Comparison of ENCODE assay signal across 8 mouse cellular contexts in the genomic region with DNA sequence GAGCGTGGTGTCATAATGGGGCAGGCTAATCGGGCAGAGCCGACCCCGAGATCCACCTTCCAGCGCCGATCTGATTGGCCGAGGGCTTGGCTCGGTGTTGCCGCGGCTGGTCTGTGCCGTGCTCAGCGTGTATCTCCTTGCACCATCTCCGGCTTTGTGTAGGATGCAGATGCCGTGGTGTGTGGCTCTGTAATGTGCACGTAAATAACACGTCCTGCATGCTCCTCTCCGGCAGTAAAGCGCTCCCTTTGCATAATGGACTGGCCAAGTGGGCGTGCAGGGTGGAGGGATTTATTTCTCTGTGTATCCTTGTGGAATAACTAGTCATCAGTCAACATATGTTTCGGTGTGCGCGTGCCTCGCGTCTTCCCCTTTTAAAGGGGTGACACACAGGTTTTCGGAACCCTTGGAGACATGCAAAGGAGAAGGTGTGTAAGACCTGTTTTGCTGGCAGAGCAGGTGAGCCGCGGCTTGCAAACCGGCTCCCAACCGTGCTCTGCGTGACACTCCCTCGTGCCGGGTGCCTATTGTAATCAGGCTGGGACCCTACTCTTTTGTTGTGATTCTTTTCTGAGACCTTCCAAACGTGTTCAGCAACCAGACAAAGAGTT. TPM values are rescaled to one million over a fixed set of nuclear protein-coding genes. Genes with fewer than 3 reads are reported as not detected.
A peak's percentile ranks its signal among the peaks of the same experiment; 100 is the strongest.
DNase-seq lines count a peak whose midpoint lies in the region; ATAC-seq and TF ChIP-seq lines count a peak whose summit lies in the region.

No protein-coding gene starts in this region.

- no peaks in the 10 kb centered on the region for H3K9me3 ChIP-seq in MEL (replicated peaks; ENCODE audit: insufficient read depth, low read length)
- no peaks in the 10 kb centered on the region for H3K9me3 ChIP-seq in forebrain, embryonic 16.5 days (ENCODE audit: control insufficient read depth, low read length)

- no peaks in the 10 kb centered on the region for H3K27me3 ChIP-seq in MEL (ENCODE audit: control insufficient read depth in 1 of 2, insufficient read depth in 2 of 2, low read length in 2 of 2)
- no peaks in the 10 kb centered on the region for H3K27me3 ChIP-seq in forebrain, embryonic 16.5 days (replicated peaks; ENCODE audit: control insufficient read depth, insufficient read depth, low read length)

- H3K79me2 ChIP-seq in MEL (ENCODE audit: control insufficient read depth, insufficient read depth, low read length, poor library complexity), result peaks cover 39% of the 10 kb centered on the region

- under 1% methylated on average over 33 of the region's 33 CpGs for WGBS in forebrain, embryonic 16.5 days

- peak; percentile 92 for DNase-seq in MEL (ENCODE audit: low read depth, low spot score)
- peak; percentile 77 for DNase-seq in layer of hippocampus, adult 9-11 months
- peak; percentile 63 for DNase-seq in lung, postnatal 14 days
- peak; percentile 45 for DNase-seq in retina, postnatal 7 days (ENCODE audit: low read depth, low spot score)
- DNase-seq in urinary bladder, postnatal 14 days (ENCODE audit: low spot score), result peak; percentile 67

- TF ChIP-seq CTCF in MEL (IDR thresholded peaks at IDR 0.05 in 2 of 3, conservative IDR thresholded peaks at IDR 0.05 in 1 of 3; ENCODE audit: control insufficient read depth in 1 of 3, insufficient read depth in 1 of 3, low read depth in 2 of 3, low read length in 3 of 3, poor library complexity in 1 of 3, severe bottlenecking in 1 of 3), result no peak

- peak overlapping the region; percentile 94 for H3K27ac ChIP-seq in MEL (ENCODE audit: control insufficient read depth, low read depth, low read length)
- peak overlapping the region; percentile 96 for H3K27ac ChIP-seq in forebrain, embryonic 16.5 days (ENCODE audit: low read length)

- peaks cover 0 to 60% of the 10 kb centered on the region in 2 experiments; a peak in 2 of 4 replicates for H3K36me3 ChIP-seq in MEL (ENCODE audit: control insufficient read depth in 1 of 2, insufficient read depth in 2 of 2, low read length in 2 of 2)
- no peaks in the 10 kb centered on the region for H3K36me3 ChIP-seq in forebrain, embryonic 16.5 days (ENCODE audit: control insufficient read depth, insufficient read depth)

- H3K4me3 ChIP-seq in MEL (ENCODE audit: control insufficient read depth in 1 of 2, insufficient read depth in 1 of 2, low read depth in 2 of 2, low read length in 2 of 2), result peak overlapping the region; percentile 92 to 98
- H3K4me3 ChIP-seq in forebrain, embryonic 16.5 days (replicated peaks; ENCODE audit: low read length), result peak overlapping the region; percentile 97

- TF ChIP-seq EP300 in MEL (IDR thresholded peaks at IDR 0.05; ENCODE audit: low read depth in 1 of 2, low read length in 2 of 2), result no peak; a peak in 1 of 4 replicates

- peak; percentile 80 for ATAC-seq in cerebellum, adult (ENCODE audit: insufficient number of reproducible peaks, low FRiP score, low TSS enrichment)
- peak; percentile 74 for ATAC-seq in forebrain, embryonic 16.5 days
- ATAC-seq in hematopoietic stem cell, adult 5-6 weeks (replicated peaks in 1 of 2; ENCODE audit: insufficient read depth in 1 of 2, low FRiP score in 2 of 2, low TSS enrichment in 1 of 2, low read depth in 1 of 2, poor library complexity in 2 of 2, severe bottlenecking in 2 of 2), result peak; percentile 72 to 75

- H3K4me1 ChIP-seq in MEL (ENCODE audit: control insufficient read depth in 1 of 2, insufficient read depth in 2 of 2, low read length in 2 of 2), result peaks cover 44 to 66% of the 10 kb centered on the region in 2 experiments
- peaks cover 34% of the 10 kb centered on the region for H3K4me1 ChIP-seq in forebrain, embryonic 16.5 days (replicated peaks; ENCODE audit: control insufficient read depth, insufficient read depth, low read length)

- TF ChIP-seq POLR2A in MEL (IDR thresholded peaks at IDR 0.05; ENCODE audit: control insufficient read depth in 1 of 2, insufficient read depth in 1 of 2, low read depth in 1 of 2, low read length in 2 of 2, poor library complexity in 1 of 2), result 0 out of 4 replicates have a peak, but pooled peaks of 1 of the 2 experiments have one; percentile 6

- no peak for TF ChIP-seq RAD21 in MEL (IDR thresholded peaks at IDR 0.05; ENCODE audit: low read depth, low read length)

- peak overlapping the region; percentile 78 for H3K4me2 ChIP-seq in forebrain, embryonic 16.5 days (ENCODE audit: low read length)

- peak overlapping the region; percentile 77 for H3K9ac ChIP-seq in MEL (ENCODE audit: control insufficient read depth, low read depth, low read length, poor library complexity, severe bottlenecking)
- peak overlapping the region; percentile 94 for H3K9ac ChIP-seq in forebrain, embryonic 16.5 days (replicated peaks; ENCODE audit: low read depth, low read length)

TF ChIP-seq in MEL, 35 proteins besides CTCF, POLR2A, EP300 and RAD21:
- TF ChIP-seq USF2 (IDR thresholded peaks at IDR 0.05; ENCODE audit: borderline replicate concordance in 1 of 2, insufficient read depth in 1 of 2, low read depth in 1 of 2, low read length in 2 of 2) (no peak), RCOR1 (IDR thresholded peaks at IDR 0.05; ENCODE audit: low read depth, low read length) (no peak), KAT2A (conservative IDR thresholded peaks at IDR 0.05; ENCODE audit: low read depth, low read length) (no peak), TCF12 (IDR thresholded peaks at IDR 0.05; ENCODE audit: low read depth, low read length) (no peak), GABPA (IDR thresholded peaks at IDR 0.05; ENCODE audit: low read depth, low read length) (no peak), ZKSCAN1 (IDR thresholded peaks at IDR 0.05; ENCODE audit: low read depth, low read length) (no peak), ZMIZ1 (IDR thresholded peaks at IDR 0.05; ENCODE audit: low read depth, low read length) (no peak), CHD1 (IDR thresholded peaks at IDR 0.05; ENCODE audit: low read depth, low read length) (0 out of 2 replicates have a peak, but pooled peaks have one; percentile 44), ZC3H11A (IDR thresholded peaks at IDR 0.05; ENCODE audit: low read depth, low read length) (0 out of 2 replicates have a peak, but pooled peaks have one; percentile 3), POLR2AphosphoS5 (IDR thresholded peaks at IDR 0.05; ENCODE audit: borderline replicate concordance, low read depth, low read length) (no peak), UBTF (IDR thresholded peaks at IDR 0.05; ENCODE audit: borderline replicate concordance, insufficient read depth, low read depth, low read length) (0 out of 2 replicates have a peak, but pooled peaks have one; percentile 6), MYB (IDR thresholded peaks at IDR 0.05; ENCODE audit: low read depth, low read length) (no peak), MEF2A (IDR thresholded peaks at IDR 0.05; ENCODE audit: extremely low read depth, insufficient replicate concordance, low read depth, low read length, poor library complexity, severe bottlenecking) (no peak), MAX (IDR thresholded peaks at IDR 0.05; ENCODE audit: low read length) (peak; percentile 84), MAZ (IDR thresholded peaks at IDR 0.05; ENCODE audit: low read depth, low read length) (no peak), JUND (IDR thresholded peaks at IDR 0.05; ENCODE audit: low read depth, low read length) (no peak), HCFC1 (IDR thresholded peaks at IDR 0.05; ENCODE audit: low read depth, low read length) (peak; percentile 14; the same call in 1 of the 2 replicates), POLR2AphosphoS2 (IDR thresholded peaks at IDR 0.05; ENCODE audit: low read length) (no peak), ZNF384 (IDR thresholded peaks at IDR 0.05; ENCODE audit: low read depth, low read length) (no peak), TBP (IDR thresholded peaks at IDR 0.05; ENCODE audit: low read depth, low read length) (peak; percentile 39; the same call in 1 of the 2 replicates), BHLHE40 (IDR thresholded peaks at IDR 0.05; ENCODE audit: borderline replicate concordance, low read depth, low read length) (no peak), E2F4 (IDR thresholded peaks at IDR 0.05; ENCODE audit: borderline replicate concordance, low read depth, low read length) (no peak; the same call in 1 of the 2 replicates), SIN3A (IDR thresholded peaks at IDR 0.05; ENCODE audit: low read length) (peak; percentile 84), CHD2 (IDR thresholded peaks at IDR 0.05; ENCODE audit: low read length) (no peak), MYC (IDR thresholded peaks at IDR 0.05; ENCODE audit: low read depth, low read length) (peak; percentile 77; the same call in 1 of the 2 replicates), SMC3 (IDR thresholded peaks at IDR 0.05; ENCODE audit: low read depth, low read length) (0 out of 2 replicates have a peak, but pooled peaks have one; percentile 6), ELF1 (IDR thresholded peaks at IDR 0.05; ENCODE audit: low read depth, low read length) (no peak), GATA1 (IDR thresholded peaks at IDR 0.05; ENCODE audit: low read depth, low read length) (peak; percentile 76), ETS1 (IDR thresholded peaks at IDR 0.05; ENCODE audit: low read depth, low read length) (peak; percentile 16), USF1 (IDR thresholded peaks at IDR 0.05; ENCODE audit: low read depth, low read length) (no peak), MXI1 (IDR thresholded peaks at IDR 0.05; ENCODE audit: low read depth, low read length) (peak; percentile 82)
TF ChIP-seq in MEL: peak in this region for 12.

RNA-seq across cellular contexts. Expression of gene Tspan5, which starts 1.2 kb away (rescaled TPM):
- total RNA-seq in MEL (2012; rRNA removed), result 28.1 and 28.8 TPM in 2 replicates
- polyA plus RNA-seq in MEL (2012; ENCODE audit: insufficient read depth in 1 of 2, insufficient read length in 2 of 2, low read depth in 1 of 2, low replicate concordance in 2 of 2, missing spikeins in 1 of 2), result 10 to 100 TPM in 1 of 2 experiments, not detected in 1; 35.1 TPM
- 98.7 and 113 TPM in 2 replicates for polyA plus RNA-seq in forebrain, embryonic 16.5 days (2015; fragmentation: Nextera tagmentation; extraction: Ambion mirVana)
- total RNA-seq in hematopoietic stem cell, adult 5-6 weeks (2017), result 32.5 and 34.0 TPM in 2 replicates

Comparison
In these comparisons a context has a peak if more than half of its experiments do, and no peak if none do; other contexts are left out.
1. Peak in every context shown above with its lines: DNase-seq, ATAC-seq, H3K4me3 ChIP-seq and H3K27ac ChIP-seq.